In the genomic region with DNA sequence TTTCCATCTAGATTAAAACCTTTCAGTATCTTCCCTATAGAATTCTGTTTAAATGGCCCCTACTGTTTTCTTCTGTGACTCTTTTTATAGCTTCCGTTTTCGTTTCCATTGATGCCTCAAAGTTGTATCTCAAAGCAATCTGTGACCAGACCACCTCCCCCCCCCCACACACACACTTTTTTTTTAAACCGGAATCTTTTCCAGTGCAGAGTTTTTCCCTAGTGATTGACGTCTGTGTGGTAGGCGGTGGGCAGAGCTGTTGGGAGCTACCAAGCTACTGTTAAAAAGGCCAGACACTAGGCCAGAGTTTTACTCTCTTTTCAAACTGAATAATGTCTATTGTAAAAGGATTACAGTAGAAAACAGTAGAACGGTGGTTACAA, we compare ENCODE assay signal across 8 mouse cellular contexts. TPM values are rescaled to one million over a fixed set of nuclear protein-coding genes. Genes with fewer than 3 reads are reported as not detected.
A peak's percentile ranks its signal among the peaks of the same experiment; 100 is the strongest.
DNase-seq lines count a peak whose midpoint lies in the region; ATAC-seq lines count a peak whose summit lies in the region.

No protein-coding gene starts in this region.

- H3K27me3 ChIP-seq in kidney, embryonic 14.5 days (ENCODE audit: control insufficient read depth, insufficient read depth, low read length), result no peaks in the 10 kb centered on the region
- no peaks in the 10 kb centered on the region for H3K27me3 ChIP-seq in hindbrain, embryonic 11.5 days (ENCODE audit: control insufficient read depth, insufficient read depth, low read length)
- no peaks in the 10 kb centered on the region for H3K27me3 ChIP-seq in midbrain, embryonic 14.5 days (ENCODE audit: control insufficient read depth, insufficient read depth, low read length)

- ATAC-seq in kidney, embryonic 14.5 days (ENCODE audit: low FRiP score, low TSS enrichment), result no peak
- no peak for ATAC-seq in hindbrain, embryonic 11.5 days (ENCODE audit: low FRiP score)
- no peak for ATAC-seq in midbrain, embryonic 14.5 days (ENCODE audit: low FRiP score, low TSS enrichment)
- no peak for ATAC-seq in megakaryocyte-erythroid progenitor cell, adult 5-6 weeks (replicated peaks; ENCODE audit: low FRiP score, low TSS enrichment, poor library complexity, severe bottlenecking)

- H3K9ac ChIP-seq in kidney, embryonic 14.5 days (ENCODE audit: low read depth, low read length), result peak overlapping the region; percentile 93
- H3K9ac ChIP-seq in hindbrain, embryonic 11.5 days (ENCODE audit: low read depth, low read length), result peak overlapping the region; percentile 94
- H3K9ac ChIP-seq in midbrain, embryonic 14.5 days (replicated peaks; ENCODE audit: low read length), result peak overlapping the region; percentile 96

- peak overlapping the region; percentile 87 for H3K4me2 ChIP-seq in kidney, embryonic 14.5 days (replicated peaks; ENCODE audit: low read depth, low read length)
- peak overlapping the region; percentile 86 for H3K4me2 ChIP-seq in hindbrain, embryonic 11.5 days (replicated peaks; ENCODE audit: low read depth, low read length)
- H3K4me2 ChIP-seq in midbrain, embryonic 14.5 days (ENCODE audit: low read length), result peak overlapping the region; percentile 91

- peak overlapping the region; percentile 94 for H3K4me3 ChIP-seq in kidney, embryonic 14.5 days (ENCODE audit: low read length)
- H3K4me3 ChIP-seq in hindbrain, embryonic 11.5 days (ENCODE audit: low read depth, low read length), result peak overlapping the region; percentile 93
- peak overlapping the region; percentile 98 for H3K4me3 ChIP-seq in midbrain, embryonic 14.5 days (replicated peaks; ENCODE audit: low read depth, low read length)

- no peaks in the 10 kb centered on the region for H3K9me3 ChIP-seq in kidney, embryonic 14.5 days (ENCODE audit: control insufficient read depth, low read length)
- H3K9me3 ChIP-seq in hindbrain, embryonic 11.5 days (ENCODE audit: control insufficient read depth, low read length), result no peaks in the 10 kb centered on the region
- H3K9me3 ChIP-seq in midbrain, embryonic 14.5 days (ENCODE audit: control insufficient read depth, low read length), result no peaks in the 10 kb centered on the region

- H3K4me1 ChIP-seq in kidney, embryonic 14.5 days (ENCODE audit: control insufficient read depth, insufficient read depth, low read length), result peaks cover 46% of the 10 kb centered on the region
- H3K4me1 ChIP-seq in hindbrain, embryonic 11.5 days (replicated peaks; ENCODE audit: control insufficient read depth, insufficient read depth, low read length), result peaks cover 2% of the 10 kb centered on the region; the same call in 1 of the 2 replicates
- peaks cover 34% of the 10 kb centered on the region for H3K4me1 ChIP-seq in midbrain, embryonic 14.5 days (ENCODE audit: control insufficient read depth, insufficient read depth, low read length)

- DNase-seq in kidney, adult 11 months, result no peak
- DNase-seq in Muller cell, postnatal 12 days (ENCODE audit: inconsistent ontology term), result peak; percentile 70
- DNase-seq in hindbrain, embryonic 11.5 days (ENCODE audit: low spot score), result no peak
- peak; percentile 30 for DNase-seq in midbrain, embryonic 14.5 days
- DNase-seq in testis, postnatal 10 days (ENCODE audit: low spot score), result no peak
- DNase-seq in left cerebral cortex, adult 8-10 months (ENCODE audit: low spot score in 2 of 2), result no peak

- no peaks in the 10 kb centered on the region; the same call in 1 of the 2 replicates for H3K36me3 ChIP-seq in kidney, embryonic 14.5 days (ENCODE audit: control insufficient read depth, insufficient read depth, low read length)
- no peaks in the 10 kb centered on the region for H3K36me3 ChIP-seq in hindbrain, embryonic 11.5 days (ENCODE audit: control insufficient read depth, insufficient read depth, low read length)
- no peaks in the 10 kb centered on the region for H3K36me3 ChIP-seq in midbrain, embryonic 14.5 days (ENCODE audit: control insufficient read depth, insufficient read depth, low read length)

- H3K27ac ChIP-seq in kidney, embryonic 14.5 days (ENCODE audit: low read depth, low read length), result peak overlapping the region; percentile 93; the same call in 1 of the 2 replicates
- peak overlapping the region; percentile 93; the same call in 1 of the 2 replicates for H3K27ac ChIP-seq in hindbrain, embryonic 11.5 days (ENCODE audit: low read depth, low read length)
- peak overlapping the region; percentile 89 for H3K27ac ChIP-seq in midbrain, embryonic 14.5 days (replicated peaks; ENCODE audit: low read depth, low read length)

- 10% methylated on average over 6 of the region's 6 CpGs for WGBS in kidney, embryonic 14.5 days
- 8% methylated on average over 6 of the region's 6 CpGs for WGBS in hindbrain, embryonic 11.5 days
- WGBS in midbrain, embryonic 14.5 days, result 4% methylated on average over 6 of the region's 6 CpGs

RNA-seq across cellular contexts. Expression of a gene that starts 1.1 kb away (rescaled TPM):
- 36.4 and 72.2 TPM in 2 replicates for polyA plus RNA-seq in kidney, embryonic 14.5 days (2014; fragmentation: Nextera tagmentation; extraction: Ambion mirVana)
- 88.9 and 98.0 TPM in 2 replicates for polyA plus RNA-seq in hindbrain, embryonic 11.5 days (2014; fragmentation: Nextera tagmentation; extraction: Ambion mirVana)
- 238 and 242 TPM in 2 replicates for polyA plus RNA-seq in midbrain, embryonic 14.5 days (2014; fragmentation: Nextera tagmentation; extraction: Ambion mirVana)
- 18.1 and 23.1 TPM in 2 replicates for total RNA-seq in megakaryocyte-erythroid progenitor cell, adult 5-6 weeks (2014; fragmentation: Nextera tagmentation)
- 18.9 and 87.8 TPM in 2 replicates for total RNA-seq in megakaryocyte-erythroid progenitor cell, adult 5-6 weeks (2017)
- total RNA-seq in left cerebral cortex, adult 8-10 months (2022), result 100 to 1,000 TPM; 263 to 297 (median 279) TPM

RNA-seq across cellular contexts. Expression of a gene that starts 30.6 kb away (rescaled TPM):
- 97.1 and 111 TPM in 2 replicates for polyA plus RNA-seq in kidney, embryonic 14.5 days (2014; fragmentation: Nextera tagmentation; extraction: Ambion mirVana)
- polyA plus RNA-seq in hindbrain, embryonic 11.5 days (2014; fragmentation: Nextera tagmentation; extraction: Ambion mirVana), result 72.1 and 82.9 TPM in 2 replicates
- polyA plus RNA-seq in midbrain, embryonic 14.5 days (2014; fragmentation: Nextera tagmentation; extraction: Ambion mirVana), result 23.0 and 30.7 TPM in 2 replicates
- total RNA-seq in megakaryocyte-erythroid progenitor cell, adult 5-6 weeks (2014; fragmentation: Nextera tagmentation), result 65.5 and 93.1 TPM in 2 replicates
- 50.7 and 58.1 TPM in 2 replicates for total RNA-seq in megakaryocyte-erythroid progenitor cell, adult 5-6 weeks (2017)
- 10 to 100 TPM; 11.6 to 18.0 (median 16.3) TPM for total RNA-seq in left cerebral cortex, adult 8-10 months (2022)

RNA-seq across cellular contexts. Expression of a gene that starts 39.4 kb away (rescaled TPM):
- polyA plus RNA-seq in kidney, embryonic 14.5 days (2014; fragmentation: Nextera tagmentation; extraction: Ambion mirVana), result 7.4 and 9.0 TPM in 2 replicates
- 1.3 and 2.0 TPM in 2 replicates for polyA plus RNA-seq in hindbrain, embryonic 11.5 days (2014; fragmentation: Nextera tagmentation; extraction: Ambion mirVana)
- polyA plus RNA-seq in midbrain, embryonic 14.5 days (2014; fragmentation: Nextera tagmentation; extraction: Ambion mirVana), result 0.24 and 1.3 TPM in 2 replicates
- total RNA-seq in megakaryocyte-erythroid progenitor cell, adult 5-6 weeks (2014; fragmentation: Nextera tagmentation), result 1.6 and 2.5 TPM in 2 replicates
- 1.4 and 2.2 TPM in 2 replicates for total RNA-seq in megakaryocyte-erythroid progenitor cell, adult 5-6 weeks (2017)
- 1 to 10 TPM; 1.7 to 3.6 (median 2.1) TPM for total RNA-seq in left cerebral cortex, adult 8-10 months (2022)

RNA-seq across cellular contexts. Expression of a gene that starts 55.6 kb away (rescaled TPM):
- polyA plus RNA-seq in kidney, embryonic 14.5 days (2014; fragmentation: Nextera tagmentation; extraction: Ambion mirVana), result 0.58 and 0.79 TPM in 2 replicates
- polyA plus RNA-seq in hindbrain, embryonic 11.5 days (2014; fragmentation: Nextera tagmentation; extraction: Ambion mirVana), result 1.6 and 2.9 TPM in 2 replicates
- 6.5 and 8.1 TPM in 2 replicates for polyA plus RNA-seq in midbrain, embryonic 14.5 days (2014; fragmentation: Nextera tagmentation; extraction: Ambion mirVana)
- 0.25 TPM in 1 of 2 replicates, not detected in the other for total RNA-seq in megakaryocyte-erythroid progenitor cell, adult 5-6 weeks (2014; fragmentation: Nextera tagmentation)
- not detected in 2 replicates for total RNA-seq in megakaryocyte-erythroid progenitor cell, adult 5-6 weeks (2017)
- total RNA-seq in left cerebral cortex, adult 8-10 months (2022), result 10 to 100 TPM; 40.3 to 43.9 (median 41.3) TPM

Comparison
In these comparisons a context has a peak if more than half of its experiments do, and no peak if none do; other contexts are left out.
1. DNase-seq: peak in Muller cell, postnatal 12 days (single experiment) and midbrain, embryonic 14.5 days (single experiment); none in kidney, adult 11 months (single experiment), hindbrain, embryonic 11.5 days (single experiment), testis, postnatal 10 days (single experiment) and left cerebral cortex, adult 8-10 months (0 of 2).
2. Peak in every context shown above with its lines, with median percentiles within 50 percentile points of each other: H3K27ac ChIP-seq, H3K4me2 ChIP-seq, H3K4me3 ChIP-seq and H3K9ac ChIP-seq.